Mouse (Mus musculus): Measurements from ENCODE around the gene Ntsr2. TPM values are rescaled to one million over a fixed set of nuclear protein-coding genes. Genes with fewer than 3 reads are reported as not detected.

Gene Ntsr2
- total RNA-seq (2012; rRNA removed) (not detected in 2 replicates), total RNA-seq (2014; rRNA removed) (not detected in 2 replicates), polyA plus RNA-seq (2012; ENCODE audit: insufficient read length, low read depth) (not detected in 2 replicates)

GRCm38 (mm10) chr12:16653332-16654093 is at the start of gene Ntsr2:
Ntsr2 (plus strand) TSS chr12:16653382.
- H3K79me2 ChIP-seq (replicated peaks; ENCODE audit: control insufficient read depth, extremely low read depth, insufficient read depth, poor library complexity, severe bottlenecking), result no peaks in the 10 kb centered on the region
- dilution Hi-C loops (cut with MboI; ENCODE audit: extremely low pct_ligation_motif_present, extremely low pct_unique_long_range_greater_than_20kb, low sequenced_read_pairs), result no loop called here
- TF ChIP-seq RCOR1 (conservative IDR thresholded peaks at IDR 0.05; ENCODE audit: low read depth, low read length) (no peak), ZC3H11A (IDR thresholded peaks at IDR 0.05; ENCODE audit: low read depth, low read length) (no peak), JUND (conservative IDR thresholded peaks at IDR 0.05; ENCODE audit: low read depth, low read length) (no peak), JUN (IDR thresholded peaks at IDR 0.05; ENCODE audit: insufficient read depth, low read depth, low read length) (no peak), HCFC1 (IDR thresholded peaks at IDR 0.05; ENCODE audit: low read depth, low read length) (no peak), PAX5 (IDR thresholded peaks at IDR 0.05; ENCODE audit: low read length) (no peak), MXI1 (IDR thresholded peaks at IDR 0.05; ENCODE audit: low read depth, low read length) (no peak), TBP (conservative IDR thresholded peaks at IDR 0.05; ENCODE audit: low read depth, low read length) (no peak), ELF1 (IDR thresholded peaks at IDR 0.05; ENCODE audit: low read depth, low read length) (no peak), UBTF (IDR thresholded peaks at IDR 0.05; ENCODE audit: low read depth, low read length) (no peak), SIN3A (IDR thresholded peaks at IDR 0.05; ENCODE audit: low read length) (no peak), POLR2AphosphoS2 (IDR thresholded peaks at IDR 0.05; ENCODE audit: low read depth, low read length) (no peak), POLR2A (IDR thresholded peaks at IDR 0.05; ENCODE audit: low read depth, low read length) (no peak), IRF4 (IDR thresholded peaks at IDR 0.05; ENCODE audit: low read depth, low read length) (no peak), MEF2A (IDR thresholded peaks at IDR 0.05; ENCODE audit: borderline replicate concordance, low read depth, low read length) (no peak), NRF1 (IDR thresholded peaks at IDR 0.05; ENCODE audit: low read depth, low read length) (no peak), ZMIZ1 (IDR thresholded peaks at IDR 0.05; ENCODE audit: low read depth, low read length) (no peak), ZNF384 (IDR thresholded peaks at IDR 0.05; ENCODE audit: low read depth, low read length) (no peak)
- peaks cover 3% of the 10 kb centered on the region for H3K9me3 ChIP-seq (replicated peaks; ENCODE audit: low read length)
- DNase-seq (ENCODE audit: extremely low read depth), result no peak
- no peaks in the 10 kb centered on the region for H3K4me1 ChIP-seq (ENCODE audit: control insufficient read depth in 1 of 2, insufficient read depth in 2 of 2)
- H3K4me3 ChIP-seq (replicated peaks in 1 of 3; ENCODE audit: low read depth in 2 of 3, low read length in 2 of 3, poor library complexity in 1 of 3), result no peak within 1 kb of the TSS
- no peaks in the 10 kb centered on the region for H3K36me3 ChIP-seq (replicated peaks in 1 of 2; ENCODE audit: control insufficient read depth in 1 of 2, insufficient read depth in 1 of 2, low read length in 1 of 2)
- in situ Hi-C loops (cut with MboI; ENCODE audit: low pct_ligation_motif_present, low pct_unique_long_range_greater_than_20kb, low sequenced_read_pairs), result no loop called here
- 0 out of 2 replicates have a peak within 1 kb of the TSS, but pooled peaks have one; percentile 9 for H3K27ac ChIP-seq (ENCODE audit: insufficient read depth, low read depth)
- H3K4me2 ChIP-seq (ENCODE audit: insufficient read depth, low read depth, poor library complexity, severe bottlenecking), result no peak within 1 kb of the TSS
- H3K27me3 ChIP-seq (replicated peaks), result peaks cover 26% of the 10 kb centered on the region
- H3K9ac ChIP-seq (ENCODE audit: insufficient read depth, low read depth), result no peak within 1 kb of the TSS

DNA sequence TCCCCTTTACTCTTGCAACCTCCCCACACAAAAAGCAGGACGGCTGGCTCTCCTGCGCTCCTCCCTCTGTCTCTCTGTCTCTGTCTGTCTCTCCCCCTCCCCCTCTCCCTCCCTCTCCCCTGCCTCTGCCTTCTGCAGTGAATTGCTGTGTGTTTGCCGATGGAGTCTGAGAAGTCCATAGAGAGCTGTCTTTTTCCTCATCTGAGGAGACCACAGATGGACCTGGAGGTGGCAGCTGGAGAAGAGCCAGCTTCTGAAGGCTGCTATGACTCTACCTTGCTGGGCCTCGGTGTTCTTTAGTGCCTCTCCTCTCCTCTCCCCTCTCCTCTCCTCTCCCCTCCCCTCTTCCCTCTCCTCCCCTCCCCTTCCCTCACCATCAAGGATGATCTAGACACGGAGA is 47.6 kb upstream of the Ntsr2 start:
- 0 out of 4 replicates have a peak, but pooled peaks cover 0 to 4% of the 10 kb centered on the region in 2 experiments for H3K4me1 ChIP-seq (ENCODE audit: control insufficient read depth in 1 of 2, insufficient read depth in 2 of 2)
- no peak for DNase-seq (ENCODE audit: extremely low read depth)
- H3K9me3 ChIP-seq (replicated peaks; ENCODE audit: low read length), result peaks cover 5% of the 10 kb centered on the region
- H3K4me3 ChIP-seq (replicated peaks in 1 of 3; ENCODE audit: low read depth in 2 of 3, low read length in 2 of 3, poor library complexity in 1 of 3), result no peak overlapping the region
- no peaks in the 10 kb centered on the region for H3K79me2 ChIP-seq (replicated peaks; ENCODE audit: control insufficient read depth, extremely low read depth, insufficient read depth, poor library complexity, severe bottlenecking)
- no peaks in the 10 kb centered on the region for H3K36me3 ChIP-seq (replicated peaks in 1 of 2; ENCODE audit: control insufficient read depth in 1 of 2, insufficient read depth in 1 of 2, low read length in 1 of 2)
- H3K27me3 ChIP-seq (replicated peaks), result no peaks in the 10 kb centered on the region
- dilution Hi-C loops (cut with MboI; ENCODE audit: extremely low pct_ligation_motif_present, extremely low pct_unique_long_range_greater_than_20kb, low sequenced_read_pairs), result no loop called here
- H3K27ac ChIP-seq (ENCODE audit: insufficient read depth, low read depth), result no peak overlapping the region
- TF ChIP-seq ELF1 (IDR thresholded peaks at IDR 0.05; ENCODE audit: low read depth, low read length), result no peak
- no peak for TF ChIP-seq USF2 (conservative IDR thresholded peaks at IDR 0.05; ENCODE audit: low read depth, low read length)
- no peak for TF ChIP-seq CTCF (conservative IDR thresholded peaks at IDR 0.05 in 1 of 2, IDR thresholded peaks at IDR 0.05 in 1 of 2; ENCODE audit: low read depth in 2 of 2, low read length in 2 of 2)
- TF ChIP-seq POLR2AphosphoS2 (IDR thresholded peaks at IDR 0.05; ENCODE audit: low read depth, low read length), result no peak
- no peak for TF ChIP-seq SIN3A (IDR thresholded peaks at IDR 0.05; ENCODE audit: low read length)
- no peak for TF ChIP-seq RAD21 (IDR thresholded peaks at IDR 0.05; ENCODE audit: low read depth, low read length)
- no peak for TF ChIP-seq TBP (conservative IDR thresholded peaks at IDR 0.05; ENCODE audit: low read depth, low read length)
- TF ChIP-seq RCOR1 (conservative IDR thresholded peaks at IDR 0.05; ENCODE audit: low read depth, low read length), result no peak
- no peak overlapping the region for H3K4me2 ChIP-seq (ENCODE audit: insufficient read depth, low read depth, poor library complexity, severe bottlenecking)
- in situ Hi-C loops (cut with MboI; ENCODE audit: low pct_ligation_motif_present, low pct_unique_long_range_greater_than_20kb, low sequenced_read_pairs), result no loop called here
- no peak overlapping the region for H3K9ac ChIP-seq (ENCODE audit: insufficient read depth, low read depth)

Data from CH12.LX (cell line).